Mouse (Mus musculus) heart, postnatal 0 days (tissue): ENCODE data around the gene F2rl1.

Experiments used
- CTCF ChIP-seq: IDR thresholded peaks from 2 replicates; pipeline ENCODE4 v1.5.1; 2016; ENCODE audit warnings: antibody characterized with exemption, control low read depth, low read depth
- EP300 ChIP-seq: IDR thresholded peaks from 2 replicates; pipeline ENCODE4 v1.6.1; 2016; ENCODE audit warnings: antibody characterized with exemption, low read depth

DNA sequence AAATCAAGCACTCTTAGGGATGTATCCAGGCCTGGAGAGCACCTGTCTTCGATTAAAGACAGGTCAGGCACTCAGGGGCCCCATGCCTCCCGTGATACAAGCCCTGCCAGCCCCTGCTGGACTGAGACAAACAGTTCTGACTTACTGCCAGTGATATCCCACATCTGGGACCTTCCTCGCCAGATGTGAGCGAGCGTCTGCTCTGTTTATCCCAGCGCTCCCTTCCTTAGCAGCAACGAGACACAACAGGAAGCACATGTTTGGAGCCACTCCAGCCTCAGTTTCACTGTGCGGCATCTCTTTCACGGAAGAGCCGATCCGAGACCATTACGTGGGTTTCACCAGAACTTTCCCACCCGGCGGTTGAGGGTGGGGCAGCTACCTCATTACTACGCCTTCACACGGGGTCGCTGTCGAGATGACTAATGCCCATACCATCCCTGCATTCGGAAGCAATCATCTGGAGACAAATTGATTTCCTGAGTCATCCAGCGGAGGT lies 23.3 kb upstream of the F2rl1 start:
- no peak for TF ChIP-seq CTCF
- TF ChIP-seq EP300: no peak
